Mouse (Mus musculus): Measurements from ENCODE around the gene Efcab6. TPM values are rescaled to one million over a fixed set of nuclear protein-coding genes. Genes with fewer than 3 reads are reported as not detected.

Gene Efcab6
- total RNA-seq, 2 experiments from 2014 or later, result not detected

GRCm38 (mm10) chr15:84069455-84070050 is 4.4 kb upstream of the Efcab6 start:
- ATAC-seq (ENCODE audit: poor library complexity, severe bottlenecking), result no peak

- ATAC-seq (ENCODE audit: poor library complexity, severe bottlenecking), result no peak
Measured at GRCm38 (mm10) chr15:84065701-84066100, 522 bp upstream of the Efcab6 start.

GRCm38 (mm10) chr15:84058841-84059240 is 6.3 kb downstream of the Efcab6 start:
- no peak for ATAC-seq (ENCODE audit: poor library complexity, severe bottlenecking)

GRCm38 (mm10) chr15:84056083-84056482 is 9.1 kb downstream of the Efcab6 start:
- no peak for ATAC-seq (ENCODE audit: poor library complexity, severe bottlenecking)

- ATAC-seq (ENCODE audit: poor library complexity, severe bottlenecking), result no peak
Measured at GRCm38 (mm10) chr15:84053859-84054258, 11.3 kb downstream of the Efcab6 start.

GRCm38 (mm10) chr15:84053240-84053639 is 11.9 kb downstream of the Efcab6 start:
- ATAC-seq (ENCODE audit: poor library complexity, severe bottlenecking), result no peak

- no peak for ATAC-seq (ENCODE audit: poor library complexity, severe bottlenecking)
Measured at GRCm38 (mm10) chr15:84052390-84052789, 12.8 kb downstream of the Efcab6 start.

GRCm38 (mm10) chr15:84049570-84049969 is 15.6 kb downstream of the Efcab6 start:
- ATAC-seq (ENCODE audit: poor library complexity, severe bottlenecking), result no peak

- no peak for ATAC-seq (ENCODE audit: poor library complexity, severe bottlenecking)
Measured at GRCm38 (mm10) chr15:84045562-84045961, 19.6 kb downstream of the Efcab6 start.

- no peak for ATAC-seq (ENCODE audit: poor library complexity, severe bottlenecking)
Measured at GRCm38 (mm10) chr15:84037067-84037466, 28.1 kb downstream of the Efcab6 start.

GRCm38 (mm10) chr15:84025651-84026050 is 39.5 kb downstream of the Efcab6 start:
- ATAC-seq (ENCODE audit: poor library complexity, severe bottlenecking), result no peak

- no peak for ATAC-seq (ENCODE audit: poor library complexity, severe bottlenecking)
Measured at GRCm38 (mm10) chr15:84024851-84025250, 40.3 kb downstream of the Efcab6 start.

GRCm38 (mm10) chr15:84009366-84010083 is 55.7 kb downstream of the Efcab6 start:
- ATAC-seq (ENCODE audit: poor library complexity, severe bottlenecking), result no peak

GRCm38 (mm10) chr15:84004306-84004705 is 60.9 kb downstream of the Efcab6 start:
- no peak for ATAC-seq (ENCODE audit: poor library complexity, severe bottlenecking)

- ATAC-seq (ENCODE audit: poor library complexity, severe bottlenecking), result no peak
Measured at GRCm38 (mm10) chr15:83999071-83999470, 66.1 kb downstream of the Efcab6 start.

GRCm38 (mm10) chr15:83998586-83998985 is 66.6 kb downstream of the Efcab6 start:
- ATAC-seq (ENCODE audit: poor library complexity, severe bottlenecking), result no peak

GRCm38 (mm10) chr15:83998115-83998514 is 67.1 kb downstream of the Efcab6 start:
- ATAC-seq (ENCODE audit: poor library complexity, severe bottlenecking), result no peak

GRCm38 (mm10) chr15:83997550-83997949 is 67.6 kb downstream of the Efcab6 start:
- ATAC-seq (ENCODE audit: poor library complexity, severe bottlenecking), result no peak

GRCm38 (mm10) chr15:83996864-83997263 is 68.3 kb downstream of the Efcab6 start:
- ATAC-seq (ENCODE audit: poor library complexity, severe bottlenecking), result no peak

GRCm38 (mm10) chr15:83992191-83992590 is 73.0 kb downstream of the Efcab6 start:
- ATAC-seq (ENCODE audit: poor library complexity, severe bottlenecking), result no peak

- ATAC-seq (ENCODE audit: poor library complexity, severe bottlenecking), result no peak
Measured at GRCm38 (mm10) chr15:83991461-83991860, 73.7 kb downstream of the Efcab6 start.

GRCm38 (mm10) chr15:83989241-83989640 is 75.9 kb downstream of the Efcab6 start:
- no peak for ATAC-seq (ENCODE audit: poor library complexity, severe bottlenecking)

- no peak for ATAC-seq (ENCODE audit: poor library complexity, severe bottlenecking)
Measured at GRCm38 (mm10) chr15:83988087-83988486, 77.1 kb downstream of the Efcab6 start.
